Mouse (Mus musculus): ENCODE measurements around the gene Btbd35f29.
"Not testable (repeated sequence)": the region's sequence is repeated elsewhere in the genome, so short reads cannot be mapped to it uniquely, and the experiment has no call there.

The Btbd35f29 gene

DNA sequence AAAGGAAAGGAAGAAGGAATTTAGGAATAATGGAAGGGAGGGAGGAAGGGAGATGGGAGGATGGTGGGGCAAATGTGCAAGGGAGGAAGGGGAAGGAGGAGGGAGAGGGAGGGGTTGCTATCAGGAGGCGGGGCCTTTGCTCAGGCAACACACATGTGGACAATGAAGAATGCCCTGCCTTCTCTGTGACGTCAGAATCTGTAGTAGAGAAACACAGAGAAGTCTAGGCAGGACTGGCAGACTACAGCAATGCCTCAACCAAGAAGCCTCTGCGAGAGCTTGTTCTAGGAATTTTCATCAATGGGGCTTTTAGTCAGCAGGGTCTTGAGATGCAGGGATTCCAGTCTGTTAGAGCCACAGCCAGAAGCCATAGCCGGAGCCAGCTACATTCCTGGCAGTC, at the start of gene Btbd35f29:
TSS of gene Btbd35f29 (plus strand) at position 301 of the 400 bp plus-strand sequence.
- in situ Hi-C loops (cut with MboI; ENCODE audit: unreplicated experiment in 2 of 2): not testable (repeated sequence)

- in situ Hi-C loops (cut with MboI; ENCODE audit: unreplicated experiment in 2 of 2): not testable (repeated sequence)
Observed at GRCm38 (mm10) chrX:31141416-31141815, 23.9 kb downstream of the Btbd35f29 start.

DNA sequence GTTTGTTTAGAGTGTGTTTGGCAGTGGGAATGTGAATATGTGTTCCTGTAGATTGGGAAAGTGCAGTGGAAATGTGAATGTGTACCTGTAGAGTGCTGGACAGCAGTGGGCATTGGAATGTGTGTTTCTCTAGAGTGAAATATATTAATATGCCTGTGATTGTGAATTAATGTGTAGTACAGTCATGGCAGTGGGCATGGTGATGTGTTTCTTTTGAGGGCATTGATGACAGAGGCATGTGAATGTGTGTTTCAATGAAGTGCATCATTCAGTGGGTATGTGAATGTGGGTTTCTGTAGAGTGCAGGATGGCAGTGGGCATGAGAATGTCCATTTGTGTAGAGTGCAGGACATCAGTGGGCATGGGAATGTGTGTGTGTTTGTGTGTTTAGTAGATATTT, 27.7 kb downstream of the Btbd35f29 start:
- in situ Hi-C loops (cut with MboI; ENCODE audit: unreplicated experiment in 2 of 2): not testable (repeated sequence)

- in situ Hi-C loops (cut with MboI; ENCODE audit: unreplicated experiment in 2 of 2): not testable (repeated sequence)
Observed at GRCm38 (mm10) chrX:31145835-31146234, 28.4 kb downstream of the Btbd35f29 start.

- in situ Hi-C loops (cut with MboI; ENCODE audit: unreplicated experiment in 2 of 2): not testable (repeated sequence)
Observed at GRCm38 (mm10) chrX:31158534-31159085, 41.1 kb downstream of the Btbd35f29 start.

DNA sequence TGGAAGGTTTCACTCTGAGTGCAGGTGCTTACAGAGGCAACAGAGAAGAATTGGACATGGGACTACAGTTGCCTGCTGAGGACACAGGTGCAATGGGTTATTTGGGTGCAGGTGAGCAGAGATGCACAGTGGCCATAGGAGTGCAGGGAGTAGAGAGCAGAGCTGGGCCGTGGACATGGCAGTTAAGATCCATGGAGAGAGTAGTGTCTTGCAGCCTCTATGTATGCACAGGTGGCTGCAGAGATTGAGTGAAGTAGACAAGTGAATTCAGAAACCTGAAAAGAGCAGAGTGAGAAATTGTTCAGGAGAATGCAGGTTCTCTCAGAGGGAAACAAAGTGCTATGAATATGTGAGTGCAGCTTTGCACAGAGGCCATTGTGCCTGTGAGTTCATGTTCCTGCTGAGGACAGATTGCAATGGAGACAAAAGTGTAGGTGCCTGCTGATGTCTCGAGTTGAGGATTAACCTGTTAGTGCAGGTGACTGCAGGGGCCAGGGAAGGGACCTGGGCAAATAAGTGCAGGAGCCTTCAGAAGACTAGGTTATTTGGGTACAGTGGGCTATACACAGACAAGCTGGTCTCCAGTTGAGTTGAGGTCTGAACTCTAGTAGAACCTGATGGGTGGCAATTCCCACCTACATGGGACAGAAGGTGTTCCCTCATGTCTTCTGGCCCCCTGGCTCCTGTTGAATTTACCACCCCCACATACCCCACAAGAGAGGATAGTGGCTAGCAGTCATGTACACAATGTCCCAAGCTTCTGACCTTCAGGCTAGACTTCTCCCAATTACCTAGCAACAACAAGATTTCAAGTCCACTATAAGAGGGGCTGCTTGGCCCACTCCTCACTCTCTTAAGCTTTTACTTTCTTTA, 42.2 kb downstream of the Btbd35f29 start:
- in situ Hi-C loops (cut with MboI; ENCODE audit: unreplicated experiment in 2 of 2): not testable (repeated sequence)

DNA sequence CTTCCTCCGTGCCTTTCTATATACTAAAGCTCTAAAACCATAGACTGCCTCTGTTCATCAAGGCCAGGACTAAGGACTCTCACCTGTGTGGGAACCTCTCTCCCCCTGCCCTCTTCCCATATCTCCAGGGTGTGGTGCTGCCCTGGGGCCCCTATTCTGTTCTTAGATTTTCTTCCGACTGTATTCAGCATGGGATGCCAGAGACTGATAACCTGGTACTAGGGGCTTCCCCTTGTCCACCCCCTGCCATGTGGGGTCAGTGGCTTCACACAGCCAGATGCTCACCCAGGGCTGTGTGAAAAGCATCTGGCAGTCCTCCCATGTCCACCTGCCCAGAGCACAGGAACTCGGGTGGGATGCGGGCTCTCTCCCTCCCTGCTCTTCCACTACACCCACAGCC, 43.1 kb downstream of the Btbd35f29 start:
- in situ Hi-C loops (cut with MboI; ENCODE audit: unreplicated experiment in 2 of 2): not testable (repeated sequence)

DNA sequence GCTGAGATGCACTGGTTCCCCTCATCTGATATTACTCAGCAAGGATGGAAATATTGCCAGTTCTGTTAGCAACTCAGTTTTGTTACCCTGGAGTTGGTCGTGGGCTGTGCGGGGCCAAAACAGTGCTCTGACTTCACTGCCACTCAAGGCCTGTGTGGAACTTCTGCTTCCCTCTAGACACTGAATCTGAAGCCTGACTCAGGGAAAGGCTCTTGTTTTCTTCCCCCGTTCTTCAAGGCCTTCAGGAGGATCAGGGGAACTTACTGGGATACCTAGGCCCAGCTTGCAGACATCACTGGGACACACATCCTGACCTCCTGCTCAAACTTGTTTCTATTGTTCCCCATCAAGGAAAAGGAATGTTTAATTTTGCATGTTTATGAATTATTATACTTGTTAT, 45.2 kb downstream of the Btbd35f29 start:
- in situ Hi-C loops (cut with MboI; ENCODE audit: unreplicated experiment in 2 of 2): not testable (repeated sequence)

DNA sequence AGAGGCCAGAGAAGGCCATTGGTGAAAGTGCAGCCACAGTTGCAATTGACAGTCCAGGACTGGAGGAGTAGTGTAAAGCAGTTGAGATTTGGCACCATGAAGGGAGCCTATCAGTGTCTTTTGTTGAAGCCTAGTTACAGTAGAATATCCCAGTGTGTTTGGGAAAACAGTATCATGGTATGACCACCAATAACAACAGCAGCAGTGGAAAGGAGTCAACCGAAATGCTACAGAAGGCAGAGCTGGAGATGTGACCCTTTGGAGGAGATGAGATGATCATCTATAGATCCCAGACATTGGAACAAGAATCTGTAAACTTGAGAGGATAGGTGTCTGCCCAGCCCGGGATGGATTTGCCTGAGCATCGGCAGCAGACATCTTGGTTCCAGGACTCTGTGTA, 47.7 kb downstream of the Btbd35f29 start:
- in situ Hi-C loops (cut with MboI; ENCODE audit: unreplicated experiment in 2 of 2): not testable (repeated sequence)
